Mouse (Mus musculus) heart, adult 2 months (tissue): ENCODE measurements around the gene 1700011L22Rik.

Experiments
- CTCF ChIP-seq: fragments of 200-600 bp; IDR thresholded peaks from 2 replicates; pipeline ENCODE4 v1.8.1; 2022; ENCODE audit warnings: antibody characterized with exemption, mild to moderate bottlenecking, moderate library complexity
- EP300 ChIP-seq: fragments of 200-500 bp; IDR thresholded peaks from 2 replicates; pipeline ENCODE4 v1.6.1; 2011; ENCODE audit warnings: low read depth, low read length, control low read depth; ENCODE audit not compliant: insufficient read depth
- POLR2A ChIP-seq: fragments of 200-500 bp; IDR thresholded peaks from 2 replicates; pipeline ENCODE4 v1.6.1; 2011; ENCODE audit warnings: mild to moderate bottlenecking, low read depth, low read length, control low read depth; ENCODE audit not compliant: insufficient read depth

GRCm38 (mm10) chr8:79224363-79224762, 24.0 kb downstream of the 1700011L22Rik start:
- no peak for TF ChIP-seq POLR2A
- no peak for TF ChIP-seq CTCF
- no peak for TF ChIP-seq EP300
